Mouse (Mus musculus) adrenal gland, postnatal 4 days (tissue): ENCODE data around the gene Teddm1a. TPM values are rescaled to one million over a fixed set of nuclear protein-coding genes. Genes with fewer than 3 reads are reported as not detected.
"Not testable (repeated sequence)": the region's sequence is repeated elsewhere in the genome, so short reads cannot be mapped to it uniquely, and the experiment has no call there.

Experiments
- DNase-seq, 2 experiments: peaks; one replicate each; pipeline ENCODE4 v3.0.0; 2021 to 2022; ENCODE audit warnings: low spot score in 2 of 2, mixed read lengths in 2 of 2
- long read RNA-seq, 2 experiments: library from polyadenylated mRNA; stranded (forward); transcript quantifications; one replicate each; pipeline ENCODE4 v2.0.0; 2021
- total RNA-seq, 2 experiments: library from RNA; stranded (reverse); gene quantifications; 2 replicates each; pipeline ENCODE4 v1.2.3; 2021

Teddm1a gene
- total RNA-seq = not detected
- long read RNA-seq, experiment 1 = 0 reads
- long read RNA-seq, experiment 2 = 0 reads

DNA sequence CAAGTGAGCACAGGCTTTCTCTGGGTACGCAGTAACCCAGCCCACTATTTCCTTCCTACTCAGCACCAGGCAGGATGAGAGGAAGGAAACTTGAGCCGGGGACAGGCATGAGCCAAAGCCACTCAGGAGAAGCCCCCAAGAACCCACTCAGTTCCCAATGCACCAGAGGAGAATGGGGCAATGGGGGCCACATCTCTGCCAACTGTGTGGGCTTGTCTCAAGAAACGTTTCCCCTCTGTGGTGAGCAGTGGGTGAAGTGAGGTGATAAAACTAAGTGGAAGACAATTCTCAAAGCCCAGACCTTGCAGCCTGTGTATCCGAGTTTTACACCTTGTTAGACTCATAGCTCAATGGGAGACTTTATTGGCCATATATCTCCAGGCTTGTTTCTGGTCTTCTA lies at the start of gene Teddm1a:
TSS of gene Teddm1a (plus strand) at position 301 of the 400 bp plus-strand sequence.
- no peak for DNase-seq

DNA sequence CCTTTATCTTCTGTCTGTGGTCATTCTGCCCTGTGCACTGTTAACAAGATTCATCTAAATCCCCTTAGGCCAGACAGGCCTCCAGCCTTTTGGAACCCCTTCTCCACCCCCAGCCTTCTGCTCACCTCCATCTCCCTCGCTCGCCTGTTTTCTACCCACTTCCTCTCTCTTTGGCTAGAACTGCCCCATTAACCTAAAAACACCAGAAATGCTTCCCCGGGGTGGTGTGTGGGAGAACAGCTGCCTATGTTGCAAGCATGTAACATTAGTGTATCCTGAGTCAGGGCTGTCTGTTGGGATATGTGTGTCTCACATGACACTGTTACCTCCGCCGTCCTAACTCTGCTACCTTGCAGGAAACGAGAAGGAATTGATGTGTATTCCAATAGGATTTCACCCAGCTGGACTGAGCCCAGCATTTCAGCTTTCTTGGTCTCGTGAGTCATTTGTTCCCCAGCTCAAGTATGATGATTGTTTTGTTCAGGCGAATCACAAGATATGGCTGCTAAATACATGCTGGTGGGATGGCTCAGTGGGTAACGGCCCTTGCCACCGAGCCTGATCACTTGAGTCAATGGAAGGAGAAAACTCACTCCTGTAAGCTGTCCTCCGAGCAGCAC lies 49.3 kb upstream of the Teddm1a start:
- DNase-seq = no peak

DNA sequence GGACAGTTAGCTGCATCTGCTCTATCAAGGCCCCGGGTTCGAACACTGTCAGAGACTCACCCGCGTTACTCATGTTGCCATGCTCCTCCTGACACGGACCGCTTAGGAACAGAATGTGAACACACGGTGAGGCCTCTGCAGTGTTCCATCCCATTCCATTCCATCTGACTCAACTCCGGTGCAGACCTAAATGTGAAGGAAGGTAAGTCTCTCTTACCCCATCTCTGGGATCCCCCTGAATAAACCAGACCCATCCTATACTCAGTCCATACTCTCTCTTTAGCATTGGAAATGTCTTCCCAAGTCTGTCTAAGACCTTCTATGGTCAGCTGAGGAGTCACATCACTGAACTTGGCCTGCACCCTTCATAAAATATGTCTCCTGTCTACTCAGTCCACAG lies 47.5 kb upstream of the Teddm1a start, which contains the start of gene Rgsl1:
TSS of gene Rgsl1 (minus strand) at position 101 of the 400 bp plus-strand sequence.
- DNase-seq = no peak

DNA sequence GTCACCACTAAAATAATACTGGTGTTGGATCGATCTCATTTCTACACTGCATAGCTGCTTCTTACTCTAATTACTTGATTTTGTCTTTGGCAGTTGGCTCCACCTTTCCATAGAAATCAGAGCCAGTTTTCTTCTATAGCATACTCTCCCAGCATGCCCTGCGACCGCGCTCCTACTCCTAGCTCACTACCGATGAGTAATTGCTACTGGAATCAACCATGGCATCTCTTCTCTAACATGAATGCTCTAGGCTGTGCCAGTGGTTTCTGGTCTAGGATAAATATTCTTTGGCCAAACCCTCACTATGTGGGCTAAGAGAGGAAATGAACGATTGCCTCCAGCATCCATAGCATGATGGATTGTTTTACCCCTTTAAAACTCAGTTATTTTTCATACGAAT lies 45.1 kb upstream of the Teddm1a start:
- no peak for DNase-seq

- no peak for DNase-seq
These were observed 44.7 kb upstream of the Teddm1a start for GRCm38 (mm10) chr1:153846867-153847266.

GRCm38 (mm10) chr1:153852696-153853095 lies 38.8 kb upstream of the Teddm1a start:
- not testable (repeated sequence) for DNase-seq

DNA sequence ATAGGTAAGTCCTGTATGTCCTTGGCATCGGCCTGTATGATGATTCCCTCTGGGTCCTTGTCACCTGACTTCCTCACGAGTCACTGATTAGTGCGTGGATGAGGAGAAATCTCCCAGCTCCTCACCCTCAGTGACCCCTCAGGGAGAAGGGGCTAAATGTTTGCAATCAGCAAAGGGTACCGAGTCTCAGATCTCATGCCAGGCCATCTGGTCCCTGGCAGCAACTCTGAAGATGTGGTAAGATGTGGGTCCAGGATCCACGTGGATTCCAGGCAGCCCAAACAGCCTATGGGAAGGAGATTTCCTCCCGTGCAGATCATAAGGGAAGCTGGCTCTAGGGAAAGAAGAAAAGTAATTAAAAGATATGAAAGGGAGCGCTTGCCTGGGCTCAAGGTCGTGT lies 35.6 kb upstream of the Teddm1a start:
- no peak for DNase-seq

DNA sequence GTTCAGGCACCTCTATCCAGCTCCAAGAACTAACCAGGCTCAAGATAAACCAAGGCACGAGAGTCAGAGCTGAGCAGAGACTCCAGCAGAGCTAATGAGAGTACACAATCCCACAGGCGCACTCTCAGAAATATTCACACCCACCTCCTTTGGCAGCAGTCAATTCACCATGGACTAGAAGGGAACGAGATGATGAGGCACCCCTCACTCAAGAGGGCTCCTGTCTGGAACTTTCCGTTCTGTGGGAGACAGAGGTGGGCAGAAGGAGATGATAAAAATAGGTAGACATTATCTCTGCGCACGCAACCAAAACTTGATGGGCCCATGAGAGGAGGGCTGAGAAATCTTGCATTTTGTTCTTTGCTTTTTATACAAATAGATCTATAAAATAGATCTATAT lies 17.5 kb upstream of the Teddm1a start, which contains the start of gene Teddm1b:
TSS of gene Teddm1b (plus strand) at position 301 of the 400 bp plus-strand sequence.
- no peak for DNase-seq

DNA sequence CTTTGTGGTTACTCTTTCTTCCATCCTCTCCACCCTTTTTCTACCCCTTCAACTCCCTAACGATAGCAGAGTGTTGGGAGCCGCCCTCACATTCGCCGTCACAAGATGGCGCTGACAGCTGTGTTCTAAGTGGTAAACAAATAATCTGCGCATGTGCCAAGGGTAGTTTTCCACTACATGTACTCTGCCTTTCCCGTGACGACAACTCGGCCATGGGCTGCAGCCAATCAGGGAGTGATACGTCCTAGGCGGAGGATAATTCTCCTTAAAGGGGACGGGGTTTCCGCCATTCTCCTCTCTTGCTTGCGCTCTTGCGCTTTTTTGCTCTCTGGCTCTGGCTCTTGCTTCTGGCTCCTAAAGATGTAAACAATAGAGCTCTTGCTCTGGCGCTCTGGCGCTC lies 11.2 kb upstream of the Teddm1a start:
- DNase-seq = not testable (repeated sequence)

DNA sequence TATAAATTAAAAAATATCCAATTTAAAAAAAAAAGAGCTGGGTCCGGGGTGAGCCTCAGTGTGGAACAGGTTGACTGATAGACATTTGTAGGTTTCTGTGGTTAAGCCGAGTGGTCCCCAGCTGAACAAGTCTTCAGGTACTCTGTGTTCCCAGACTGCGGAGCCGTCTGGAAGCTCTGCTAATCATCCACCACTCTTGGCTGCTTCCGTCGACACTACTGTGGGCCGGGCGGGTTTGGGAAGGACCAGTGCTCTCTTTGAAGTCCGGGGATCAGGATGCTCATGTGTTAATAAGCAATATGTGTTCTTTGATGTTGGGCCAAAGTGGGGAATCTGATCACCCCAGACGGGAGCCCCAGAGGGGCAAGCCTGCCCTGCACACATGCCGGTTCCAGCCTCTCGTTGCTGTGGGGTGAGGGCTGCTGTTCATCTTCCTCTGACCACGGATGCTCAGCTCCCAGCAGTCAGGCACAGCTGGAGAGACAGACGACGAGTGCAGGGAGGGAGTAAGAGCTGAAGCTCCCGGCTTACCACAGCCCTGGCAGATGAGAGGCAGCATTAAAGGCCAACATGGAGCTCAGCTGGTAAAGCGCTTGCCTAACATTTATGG lies 5.4 kb upstream of the Teddm1a start:
- no peak for DNase-seq

GRCm38 (mm10) chr1:153890121-153890520 lies 1.4 kb upstream of the Teddm1a start:
- no peak for DNase-seq

- no peak for DNase-seq
These were observed 2.2 kb downstream of the Teddm1a start for GRCm38 (mm10) chr1:153893746-153894145.

GRCm38 (mm10) chr1:153894201-153894893 lies 2.8 kb downstream of the Teddm1a start:
- no peak for DNase-seq

DNA sequence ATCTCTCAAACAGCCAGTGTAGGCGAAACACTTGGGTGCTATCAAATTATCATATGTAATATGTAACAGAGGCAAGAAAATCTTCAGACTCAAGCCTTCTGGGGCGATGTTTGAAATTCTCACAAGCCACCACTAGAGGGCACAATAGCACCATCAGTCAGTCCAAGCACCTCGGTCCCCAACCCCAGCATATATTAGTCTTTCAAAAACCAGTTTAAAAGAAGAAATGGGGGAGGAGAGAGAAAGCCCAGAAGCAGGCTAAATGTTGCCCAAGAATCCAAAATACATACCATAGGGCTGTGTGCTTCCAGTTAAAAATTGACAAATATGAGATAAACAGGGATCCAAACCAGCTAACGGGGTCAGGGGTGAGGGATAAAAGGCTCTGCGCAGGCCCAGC lies 3.4 kb downstream of the Teddm1a start:
- DNase-seq = no peak

DNA sequence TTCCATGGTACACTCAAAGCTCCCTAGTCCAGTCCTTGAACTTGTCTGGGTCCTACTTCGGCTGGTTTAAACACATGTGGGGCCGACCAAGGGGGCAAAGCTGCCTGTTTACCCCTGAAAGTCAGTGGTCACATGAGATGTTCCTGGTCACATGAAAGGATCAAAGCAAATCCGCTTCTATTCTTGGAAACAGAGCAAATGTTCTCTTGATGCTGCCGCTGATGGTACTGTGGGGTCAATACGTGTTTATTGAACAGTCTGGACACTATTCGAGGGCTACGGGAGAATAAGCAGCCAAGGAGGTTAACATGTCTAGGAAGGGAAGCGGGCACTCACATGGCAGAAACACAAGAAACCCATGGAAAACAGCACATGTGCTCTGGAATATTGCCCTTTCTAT lies 5.7 kb downstream of the Teddm1a start:
- no peak for DNase-seq

- DNase-seq = no peak
These were observed 7.6 kb downstream of the Teddm1a start for GRCm38 (mm10) chr1:153898989-153899730.

- DNase-seq = peak; percentile 85 to 95
These were observed 8.3 kb downstream of the Teddm1a start, which contains the start of the genes Glul and Teddm2 for GRCm38 (mm10) chr1:153899731-153900380. TSS of gene Glul (plus strand) at chr1:153899944. TSS of gene Teddm2 (minus strand) at chr1:153900228.

DNA sequence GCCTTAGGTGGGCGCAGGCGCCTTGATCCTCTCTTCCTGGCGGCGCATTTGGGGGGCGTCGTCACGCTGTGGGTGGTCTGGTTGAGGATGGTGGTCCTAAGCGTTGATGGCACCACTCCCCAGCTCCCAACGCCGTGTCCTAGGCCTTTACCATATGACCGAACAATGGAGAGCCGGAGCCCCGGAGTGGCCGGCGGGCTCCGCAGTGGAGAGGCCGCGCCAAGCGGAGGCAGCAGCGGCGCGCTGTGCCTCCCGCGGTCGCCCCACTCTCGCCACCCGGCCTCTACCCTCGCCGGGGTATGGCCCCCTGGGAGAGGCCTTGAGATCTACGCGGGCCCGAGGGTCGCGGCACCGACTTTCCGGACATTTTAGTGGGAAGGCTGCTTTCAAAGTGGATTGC lies 8.8 kb downstream of the Teddm1a start:
- DNase-seq = no peak

DNA sequence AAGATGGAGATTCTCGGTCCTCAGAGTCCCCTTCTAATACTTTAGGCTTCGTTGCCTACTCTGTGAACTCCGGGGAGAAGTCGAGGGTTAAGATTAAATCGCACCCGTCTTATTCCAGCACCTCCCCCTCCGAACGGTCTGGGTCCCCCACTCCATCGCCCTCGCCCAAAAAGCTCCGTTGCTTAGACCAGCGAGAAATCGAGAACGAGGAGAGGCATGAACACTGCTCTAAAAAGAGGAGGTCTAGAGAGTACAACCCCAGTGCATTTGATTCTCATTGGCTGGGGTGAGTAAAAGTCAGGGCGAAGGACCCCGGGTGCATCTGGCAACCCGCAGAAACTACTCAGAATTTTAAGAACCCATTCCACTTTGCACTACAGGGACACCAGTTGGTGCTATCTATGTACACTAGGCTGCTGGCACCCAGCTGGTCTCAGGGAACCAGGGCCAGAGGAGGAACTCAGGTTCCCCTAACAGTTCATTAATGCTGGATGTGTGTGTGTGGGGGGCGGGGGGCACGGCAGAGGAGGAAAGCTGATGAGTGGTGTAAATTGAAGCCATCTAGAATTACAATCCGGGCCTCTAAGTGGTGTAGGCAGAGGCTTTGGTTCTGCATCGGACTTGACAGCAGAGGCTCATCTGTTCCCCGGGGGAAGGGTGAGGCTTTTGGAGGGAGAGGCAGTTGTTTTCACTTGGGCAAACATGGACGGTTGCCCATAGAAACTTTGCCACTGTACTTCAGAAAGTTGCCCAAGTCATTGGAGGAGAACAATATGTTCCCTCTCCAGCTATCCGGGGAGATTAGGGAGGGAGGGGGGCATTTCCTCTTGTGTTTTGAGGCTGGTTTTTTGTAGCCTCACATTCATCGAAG lies 9.6 kb downstream of the Teddm1a start:
- no peak for DNase-seq

DNA sequence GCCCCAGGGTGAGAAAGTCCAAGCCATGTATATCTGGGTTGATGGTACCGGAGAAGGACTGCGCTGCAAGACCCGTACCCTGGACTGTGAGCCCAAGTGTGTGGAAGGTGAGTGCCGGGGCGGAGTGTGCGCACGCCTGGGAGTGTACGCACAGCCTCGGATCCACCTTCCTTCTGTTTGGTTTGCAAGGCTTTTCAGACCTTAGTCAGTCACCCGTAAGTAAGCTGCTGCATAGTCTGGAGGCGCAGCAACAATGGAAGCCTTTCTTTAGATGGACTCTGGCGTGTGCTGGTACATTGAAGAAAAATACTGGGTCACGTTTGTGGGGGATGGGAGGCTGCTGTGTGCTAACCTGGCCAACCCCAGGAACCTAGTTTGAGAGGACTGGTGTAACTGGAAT lies 11.5 kb downstream of the Teddm1a start:
- DNase-seq = no peak
